Mouse (Mus musculus): ENCODE results near the gene Grb7. TPM values are rescaled to one million over a fixed set of nuclear protein-coding genes. Genes with fewer than 3 reads are reported as not detected.

Gene Grb7
- polyA plus RNA-seq, 1 experiment = 0.85 TPM

- Histone ChIP-seq H3K4me3 (replicated peaks; ENCODE audit: control insufficient read depth, low read depth, low read length) (no peak overlapping the region), H3K27ac (ENCODE audit: control insufficient read depth, insufficient read depth, low read depth, low read length, poor library complexity) (no peak overlapping the region; the same call in 1 of the 2 replicates), H3K4me1 (ENCODE audit: control insufficient read depth, insufficient read depth, low read length) (no peaks in the 10 kb centered on the region)
- TF ChIP-seq CTCF (IDR thresholded peaks at IDR 0.05; ENCODE audit: control insufficient read depth, insufficient read depth, low read length) = no peak
- TF ChIP-seq POLR2A (IDR thresholded peaks at IDR 0.05; ENCODE audit: borderline replicate concordance, control insufficient read depth, low read depth, low read length) = no peak
- WGBS = 1% methylated on average over 40 of the region's 40 CpGs
Observed at GRCm38 (mm10) chr11:98412797-98413301, 33.3 kb upstream of the Grb7 start.

GRCm38 (mm10) chr11:98413731-98414130 lies 32.5 kb upstream of the Grb7 start:
- TF ChIP-seq POLR2A (IDR thresholded peaks at IDR 0.05; ENCODE audit: borderline replicate concordance, control insufficient read depth, low read depth, low read length) (no peak), CTCF (IDR thresholded peaks at IDR 0.05; ENCODE audit: control insufficient read depth, insufficient read depth, low read length) (no peak)
- Histone ChIP-seq H3K4me3 (replicated peaks; ENCODE audit: control insufficient read depth, low read depth, low read length) (no peak overlapping the region), H3K4me1 (ENCODE audit: control insufficient read depth, insufficient read depth, low read length) (no peaks in the 10 kb centered on the region), H3K27ac (ENCODE audit: control insufficient read depth, insufficient read depth, low read depth, low read length, poor library complexity) (no peak overlapping the region)
- WGBS = 28% methylated on average over 7 of the region's 7 CpGs

- 25% methylated on average over 2 of the region's 2 CpGs for WGBS
- Histone ChIP-seq H3K27ac (ENCODE audit: control insufficient read depth, insufficient read depth, low read depth, low read length, poor library complexity) (no peak overlapping the region), H3K4me1 (ENCODE audit: control insufficient read depth, insufficient read depth, low read length) (no peaks in the 10 kb centered on the region), H3K4me3 (replicated peaks; ENCODE audit: control insufficient read depth, low read depth, low read length) (no peak overlapping the region)
- TF ChIP-seq CTCF (IDR thresholded peaks at IDR 0.05; ENCODE audit: control insufficient read depth, insufficient read depth, low read length) (no peak), POLR2A (IDR thresholded peaks at IDR 0.05; ENCODE audit: borderline replicate concordance, control insufficient read depth, low read depth, low read length) (no peak)
Observed at GRCm38 (mm10) chr11:98414162-98414561, 32.0 kb upstream of the Grb7 start.

GRCm38 (mm10) chr11:98417074-98417473 lies 29.1 kb upstream of the Grb7 start:
- 47% methylated on average over 1 of the region's 1 CpGs for WGBS
- Histone ChIP-seq H3K27ac (ENCODE audit: control insufficient read depth, insufficient read depth, low read depth, low read length, poor library complexity) (no peak overlapping the region), H3K4me1 (ENCODE audit: control insufficient read depth, insufficient read depth, low read length) (no peaks in the 10 kb centered on the region), H3K4me3 (replicated peaks; ENCODE audit: control insufficient read depth, low read depth, low read length) (no peak overlapping the region)
- no peak for TF ChIP-seq POLR2A (IDR thresholded peaks at IDR 0.05; ENCODE audit: borderline replicate concordance, control insufficient read depth, low read depth, low read length)
- no peak for TF ChIP-seq CTCF (IDR thresholded peaks at IDR 0.05; ENCODE audit: control insufficient read depth, insufficient read depth, low read length)

GRCm38 (mm10) chr11:98418273-98418672 lies 27.9 kb upstream of the Grb7 start:
- Histone ChIP-seq H3K4me3 (replicated peaks; ENCODE audit: control insufficient read depth, low read depth, low read length) (no peak overlapping the region), H3K27ac (ENCODE audit: control insufficient read depth, insufficient read depth, low read depth, low read length, poor library complexity) (no peak overlapping the region), H3K4me1 (ENCODE audit: control insufficient read depth, insufficient read depth, low read length) (no peaks in the 10 kb centered on the region)
- TF ChIP-seq POLR2A (IDR thresholded peaks at IDR 0.05; ENCODE audit: borderline replicate concordance, control insufficient read depth, low read depth, low read length) (no peak), CTCF (IDR thresholded peaks at IDR 0.05; ENCODE audit: control insufficient read depth, insufficient read depth, low read length) (no peak)
- 68% methylated on average over 6 of the region's 6 CpGs for WGBS

- H3K4me3 ChIP-seq (replicated peaks; ENCODE audit: control insufficient read depth, low read depth, low read length) = no peak overlapping the region
- no peaks in the 10 kb centered on the region for H3K4me1 ChIP-seq (ENCODE audit: control insufficient read depth, insufficient read depth, low read length)
- TF ChIP-seq POLR2A (IDR thresholded peaks at IDR 0.05; ENCODE audit: borderline replicate concordance, control insufficient read depth, low read depth, low read length) (no peak), CTCF (IDR thresholded peaks at IDR 0.05; ENCODE audit: control insufficient read depth, insufficient read depth, low read length) (no peak)
- no peak overlapping the region for H3K27ac ChIP-seq (ENCODE audit: control insufficient read depth, insufficient read depth, low read depth, low read length, poor library complexity)
- WGBS = 76% methylated on average over 10 of the region's 10 CpGs
Observed at GRCm38 (mm10) chr11:98418939-98419547, 27.2 kb upstream of the Grb7 start.

GRCm38 (mm10) chr11:98426592-98426991 lies 19.6 kb upstream of the Grb7 start:
- no peak overlapping the region for H3K4me3 ChIP-seq (replicated peaks; ENCODE audit: control insufficient read depth, low read depth, low read length)
- H3K4me1 ChIP-seq (ENCODE audit: control insufficient read depth, insufficient read depth, low read length) = no peaks in the 10 kb centered on the region
- TF ChIP-seq POLR2A (IDR thresholded peaks at IDR 0.05; ENCODE audit: borderline replicate concordance, control insufficient read depth, low read depth, low read length) (no peak), CTCF (IDR thresholded peaks at IDR 0.05; ENCODE audit: control insufficient read depth, insufficient read depth, low read length) (no peak)
- H3K27ac ChIP-seq (ENCODE audit: control insufficient read depth, insufficient read depth, low read depth, low read length, poor library complexity) = no peak overlapping the region
- 80% methylated on average over 7 of the region's 7 CpGs for WGBS

- 74% methylated on average over 5 of the region's 5 CpGs for WGBS
- no peak overlapping the region for H3K27ac ChIP-seq (ENCODE audit: control insufficient read depth, insufficient read depth, low read depth, low read length, poor library complexity)
- H3K4me3 ChIP-seq (replicated peaks; ENCODE audit: control insufficient read depth, low read depth, low read length) = no peak overlapping the region
- H3K4me1 ChIP-seq (ENCODE audit: control insufficient read depth, insufficient read depth, low read length) = no peaks in the 10 kb centered on the region
- TF ChIP-seq POLR2A (IDR thresholded peaks at IDR 0.05; ENCODE audit: borderline replicate concordance, control insufficient read depth, low read depth, low read length) = no peak
- TF ChIP-seq CTCF (IDR thresholded peaks at IDR 0.05; ENCODE audit: control insufficient read depth, insufficient read depth, low read length) = no peak
Observed at GRCm38 (mm10) chr11:98428436-98428835, 17.8 kb upstream of the Grb7 start.

Data from bone marrow, adult 2 months (tissue).